Mouse (Mus musculus): ENCODE measurements around the gene Nol8.

Gene Nol8

DNA sequence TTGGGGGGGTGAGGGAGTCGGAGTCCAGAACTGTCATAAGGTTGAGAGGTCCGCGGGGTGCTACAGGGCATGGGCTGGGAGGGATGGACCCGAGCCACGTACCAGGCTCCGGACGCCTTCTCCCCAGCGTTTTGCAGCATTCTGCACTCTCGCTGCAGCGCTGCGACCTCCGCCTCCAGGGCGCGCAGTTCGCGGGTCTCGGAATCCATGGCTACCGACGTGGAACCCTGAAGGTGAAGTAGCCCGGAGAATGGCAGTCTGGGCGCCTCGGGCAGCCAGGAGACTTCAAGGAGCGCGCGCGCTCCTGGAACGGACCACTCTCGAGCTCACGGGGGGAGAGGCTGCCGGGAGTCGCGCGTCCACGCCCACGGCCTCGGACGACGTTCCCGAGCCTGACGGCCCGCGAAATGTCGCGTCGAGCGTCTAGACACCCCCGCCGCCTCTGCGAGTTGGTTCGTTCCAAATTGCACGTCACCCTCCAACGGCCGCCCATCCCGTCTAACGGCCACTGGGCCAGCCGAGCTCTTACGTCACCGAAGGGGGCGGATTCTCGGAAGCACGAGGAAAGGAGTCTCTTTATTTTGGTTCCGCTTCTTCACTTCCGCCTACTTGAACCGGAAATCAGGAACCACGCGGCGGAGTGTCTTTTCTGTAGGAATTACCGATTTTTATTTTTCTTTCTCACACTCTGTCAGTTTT is at the start of gene Nol8, which contains the start of gene Cenpp:
Gene Nol8 (plus strand): TSS at position 598 of the 699 bp plus-strand sequence.
Gene Cenpp (minus strand): TSS at position 305 of the 699 bp plus-strand sequence.
- peak; percentile 99 to 100 for DNase-seq (ENCODE audit: low spot score in 2 of 2)

DNA sequence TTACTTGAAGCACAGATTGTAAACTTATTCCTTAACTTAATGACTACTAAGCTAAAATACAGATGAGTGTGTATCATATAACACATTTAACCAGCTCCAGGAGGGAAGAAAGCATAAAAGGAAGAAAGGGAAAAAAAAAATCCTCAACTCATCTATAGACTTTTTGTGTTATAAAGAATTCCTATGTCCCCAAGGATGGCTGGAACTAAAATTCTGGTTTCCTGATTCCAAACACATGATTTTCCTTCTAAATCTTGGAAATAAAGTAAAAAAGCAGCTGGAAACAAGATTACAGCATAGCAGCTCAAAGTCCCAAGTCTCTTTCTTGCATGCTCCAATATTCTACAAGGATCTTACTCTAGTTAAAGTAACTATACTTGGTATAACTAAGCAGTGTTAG is 49.3 kb upstream of the Nol8 start:
- no peak for DNase-seq (ENCODE audit: low spot score in 2 of 2)

DNA sequence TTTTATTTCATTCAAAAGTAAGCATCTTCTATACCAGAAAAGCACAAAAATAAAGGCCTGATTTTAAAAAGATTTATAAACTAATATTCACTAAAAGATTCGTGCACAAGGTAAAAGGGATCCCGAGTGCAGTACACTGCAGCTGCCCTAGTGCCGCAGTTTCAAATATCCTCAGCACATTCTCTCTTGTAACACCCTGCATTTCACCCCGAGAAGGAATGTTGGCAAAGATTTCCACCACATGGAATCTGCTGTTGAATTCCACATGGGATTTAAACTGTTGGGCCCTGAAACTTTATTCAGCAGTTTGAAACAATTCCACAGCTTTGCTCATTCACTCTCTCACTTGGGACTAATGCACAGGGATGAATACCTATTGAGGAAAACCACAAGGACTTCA is 45.2 kb upstream of the Nol8 start, which contains the start of gene Ogn:
Gene Ogn (plus strand): TSS at position 333 of the 400 bp plus-strand sequence.
- DNase-seq (ENCODE audit: low spot score in 2 of 2) = no peak

DNA sequence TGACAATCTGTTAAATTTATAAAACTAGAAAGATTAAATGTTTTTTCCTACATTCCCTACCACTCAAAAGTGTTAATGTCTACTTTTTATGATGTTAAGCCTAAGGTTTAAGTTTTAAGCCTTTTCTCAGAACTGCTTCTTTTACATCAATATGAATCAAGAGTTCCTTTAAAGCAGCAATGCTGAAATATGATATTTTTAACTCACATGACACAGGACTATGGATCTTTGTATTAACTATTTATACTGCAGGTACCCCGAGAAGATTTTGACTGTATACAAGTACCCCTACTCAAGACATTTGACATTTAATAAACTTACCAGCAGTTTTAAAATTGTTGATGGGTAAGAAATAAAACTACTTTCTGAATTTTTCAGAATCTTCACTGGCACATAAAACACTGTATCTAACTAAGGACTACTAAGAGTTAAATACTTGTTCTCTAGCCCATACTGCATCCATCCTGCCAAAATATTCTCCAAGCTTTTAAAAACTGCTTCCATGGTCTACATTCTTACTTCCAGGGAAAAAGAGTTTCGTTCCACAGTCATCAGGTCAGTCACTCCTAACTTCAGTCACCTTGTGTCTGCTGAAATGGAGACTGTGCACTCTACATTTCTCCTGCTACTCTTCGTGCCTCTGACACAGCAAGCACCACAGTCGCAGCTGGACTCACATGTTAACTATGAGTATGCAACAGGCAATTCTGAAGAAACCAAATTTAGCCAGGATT is 44.1 kb upstream of the Nol8 start:
- no peak for DNase-seq (ENCODE audit: low spot score in 2 of 2)

DNA sequence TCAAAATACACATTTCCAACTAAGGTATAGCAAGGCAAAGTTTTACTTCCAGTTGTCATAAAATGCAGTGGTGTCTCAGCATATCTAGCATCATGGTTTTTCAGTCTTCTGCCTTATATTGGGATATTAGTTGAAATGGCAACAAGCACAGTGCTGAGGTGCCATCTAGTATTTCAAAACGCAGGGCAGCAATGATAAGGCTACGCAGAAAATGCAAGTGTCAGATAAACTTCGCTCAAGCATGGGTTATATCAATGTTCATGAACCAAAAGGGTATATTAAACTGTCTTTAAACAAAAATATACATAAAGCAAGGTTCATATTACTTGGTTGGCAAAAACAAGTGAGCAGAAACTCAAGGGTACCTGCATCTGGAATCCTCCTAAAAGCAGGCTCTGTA is 35.9 kb upstream of the Nol8 start:
- DNase-seq (ENCODE audit: low spot score in 2 of 2) = no peak

DNA sequence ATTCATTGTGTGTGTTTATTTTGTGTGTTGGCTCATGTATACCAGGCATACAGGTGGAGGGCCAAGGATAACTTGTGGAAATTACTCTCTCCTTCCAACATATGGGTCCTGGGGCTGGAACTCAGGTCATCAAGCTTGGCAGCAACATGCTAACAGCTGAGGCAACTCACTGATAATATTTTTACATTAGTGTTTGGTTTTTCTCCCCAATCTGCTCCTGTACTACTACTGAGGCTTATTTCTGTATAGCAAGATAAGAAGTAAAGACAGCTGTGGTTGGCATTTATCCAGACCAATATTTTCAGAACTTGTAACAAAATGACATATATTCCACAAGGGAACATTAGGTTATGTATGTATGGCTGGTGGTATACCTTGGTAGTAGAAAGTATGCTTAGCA is 34.5 kb upstream of the Nol8 start:
- no peak for DNase-seq (ENCODE audit: low spot score in 2 of 2)

DNA sequence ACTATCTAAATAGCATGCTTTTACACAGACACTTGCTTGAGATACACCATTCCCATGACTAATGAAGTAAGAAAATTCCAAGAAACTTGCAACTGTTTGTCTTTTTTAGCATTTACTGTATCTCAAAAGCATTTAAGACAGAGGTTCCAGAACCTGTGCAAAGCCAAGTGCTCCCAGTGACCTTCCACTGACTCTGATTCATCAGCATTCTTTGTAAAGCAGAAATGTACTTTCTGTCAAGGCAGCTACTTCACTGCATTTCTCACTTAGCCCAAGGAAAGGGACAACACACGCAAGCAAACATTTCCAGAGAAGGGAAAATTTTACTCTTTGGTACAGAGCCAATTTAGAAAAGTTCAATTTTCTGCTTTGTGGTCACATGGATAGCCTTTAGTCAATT is 29.7 kb upstream of the Nol8 start:
- DNase-seq (ENCODE audit: low spot score in 2 of 2) = no peak

DNA sequence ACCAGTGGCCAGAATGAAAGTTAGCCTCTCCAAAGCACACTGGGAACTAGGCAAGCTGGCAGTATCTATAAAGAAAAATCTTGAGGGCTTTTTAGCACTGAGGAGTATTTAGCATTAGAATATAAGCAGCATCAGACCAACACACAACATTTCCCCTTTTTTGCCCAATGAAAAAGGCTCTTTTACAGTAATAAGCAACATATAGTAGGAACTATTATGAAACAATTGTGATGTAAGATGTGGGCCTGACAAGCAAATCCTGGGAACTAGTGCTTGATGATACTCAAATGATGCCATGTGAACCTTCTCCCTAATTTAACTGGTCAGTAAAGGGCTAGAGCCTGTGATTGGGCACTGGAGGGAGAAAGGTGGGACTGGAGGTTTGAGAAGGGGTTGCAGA is 24.7 kb upstream of the Nol8 start:
- no peak for DNase-seq (ENCODE audit: low spot score in 2 of 2)

DNA sequence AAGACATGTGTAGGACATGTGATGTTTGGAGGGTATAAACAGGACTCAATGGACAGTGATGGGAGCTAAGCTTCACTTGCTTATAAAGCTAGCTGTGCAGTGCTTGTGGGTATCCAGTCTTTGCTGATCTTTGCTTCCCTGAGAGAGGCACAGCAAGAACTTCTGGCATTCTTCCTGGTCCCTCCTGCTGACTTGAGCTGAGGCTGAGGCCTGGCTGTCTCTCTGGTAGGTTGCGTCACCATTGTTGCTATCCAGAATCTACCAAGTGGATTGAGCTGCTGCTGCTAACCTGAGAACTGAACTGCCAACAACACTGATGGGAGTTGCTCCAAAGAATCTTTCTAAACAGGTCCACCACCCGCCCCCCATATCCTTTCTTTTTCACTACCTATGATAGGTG is 23.8 kb upstream of the Nol8 start:
- no peak for DNase-seq (ENCODE audit: low spot score in 2 of 2)

DNA sequence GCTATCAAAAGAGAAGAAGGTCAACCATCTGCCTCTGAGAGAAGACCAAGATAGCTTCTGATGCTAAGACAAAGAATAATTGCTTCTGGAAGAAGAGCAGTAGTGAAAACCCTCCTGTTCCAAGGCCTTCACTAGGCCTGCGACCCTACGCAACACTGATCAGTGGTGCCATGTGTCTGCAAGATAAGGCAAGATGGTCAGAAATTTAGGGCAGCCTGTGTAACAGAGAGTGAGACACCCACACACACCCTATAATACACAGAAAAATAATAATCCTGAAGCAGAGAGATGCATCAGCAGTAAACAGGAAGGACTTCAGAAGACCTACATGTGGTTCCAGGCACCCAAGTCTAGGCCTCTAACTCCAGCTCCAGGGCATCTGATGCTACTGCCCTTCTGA is 12.9 kb upstream of the Nol8 start:
- DNase-seq (ENCODE audit: low spot score in 2 of 2) = no peak

DNA sequence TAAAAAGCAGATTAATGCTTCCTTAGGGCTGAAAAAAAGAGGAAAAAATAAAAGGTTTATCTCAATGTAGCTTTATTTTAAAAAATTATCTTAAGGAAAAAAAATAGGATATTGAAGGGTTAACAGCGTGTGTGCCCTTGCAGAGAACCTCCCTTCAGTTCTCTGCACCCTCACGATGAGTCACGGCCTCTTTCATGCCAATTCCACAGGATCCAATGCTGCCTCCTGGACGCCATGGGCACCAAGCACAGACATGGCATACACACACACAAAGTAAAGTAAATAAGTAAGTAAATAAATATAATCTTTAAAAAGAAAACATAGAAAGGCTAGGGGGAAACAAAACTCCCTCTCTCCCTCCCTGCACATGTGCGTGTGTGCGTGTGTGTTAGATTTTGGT is 10.2 kb upstream of the Nol8 start:
- DNase-seq (ENCODE audit: low spot score in 2 of 2) = no peak

DNA sequence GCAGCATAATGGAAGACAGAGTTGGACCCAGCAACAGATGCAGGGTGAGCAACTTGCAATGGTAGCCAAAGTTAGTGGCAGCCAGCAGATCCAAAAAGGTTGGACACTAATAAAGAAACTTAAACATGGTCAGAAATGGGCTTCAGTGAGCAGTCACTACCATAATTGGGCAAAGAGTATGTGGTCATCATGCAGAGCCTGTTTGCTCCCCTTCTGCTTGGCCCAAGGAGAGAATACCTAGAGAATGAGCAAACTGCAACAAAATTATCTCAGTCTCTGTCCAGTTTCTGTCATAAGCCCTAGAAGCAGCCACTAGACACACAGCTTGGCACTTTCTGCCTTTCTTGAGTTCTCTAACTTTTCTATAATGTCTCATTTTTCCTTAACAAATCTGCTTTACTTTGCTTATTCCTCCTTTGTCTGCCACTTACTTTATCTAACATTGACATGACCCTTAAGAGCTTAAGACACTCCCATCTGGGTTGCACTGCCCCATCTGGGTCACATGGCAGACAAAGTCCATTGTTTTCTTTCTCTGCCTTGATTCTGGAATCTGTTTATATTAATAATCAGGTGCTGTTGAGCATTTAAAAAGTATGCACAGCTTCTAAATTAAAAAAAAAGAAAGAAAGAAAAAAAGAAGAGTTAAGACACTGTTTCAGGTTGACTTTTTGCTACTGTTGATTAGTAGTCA is 9.1 kb upstream of the Nol8 start:
- DNase-seq (ENCODE audit: low spot score in 2 of 2) = no peak

DNA sequence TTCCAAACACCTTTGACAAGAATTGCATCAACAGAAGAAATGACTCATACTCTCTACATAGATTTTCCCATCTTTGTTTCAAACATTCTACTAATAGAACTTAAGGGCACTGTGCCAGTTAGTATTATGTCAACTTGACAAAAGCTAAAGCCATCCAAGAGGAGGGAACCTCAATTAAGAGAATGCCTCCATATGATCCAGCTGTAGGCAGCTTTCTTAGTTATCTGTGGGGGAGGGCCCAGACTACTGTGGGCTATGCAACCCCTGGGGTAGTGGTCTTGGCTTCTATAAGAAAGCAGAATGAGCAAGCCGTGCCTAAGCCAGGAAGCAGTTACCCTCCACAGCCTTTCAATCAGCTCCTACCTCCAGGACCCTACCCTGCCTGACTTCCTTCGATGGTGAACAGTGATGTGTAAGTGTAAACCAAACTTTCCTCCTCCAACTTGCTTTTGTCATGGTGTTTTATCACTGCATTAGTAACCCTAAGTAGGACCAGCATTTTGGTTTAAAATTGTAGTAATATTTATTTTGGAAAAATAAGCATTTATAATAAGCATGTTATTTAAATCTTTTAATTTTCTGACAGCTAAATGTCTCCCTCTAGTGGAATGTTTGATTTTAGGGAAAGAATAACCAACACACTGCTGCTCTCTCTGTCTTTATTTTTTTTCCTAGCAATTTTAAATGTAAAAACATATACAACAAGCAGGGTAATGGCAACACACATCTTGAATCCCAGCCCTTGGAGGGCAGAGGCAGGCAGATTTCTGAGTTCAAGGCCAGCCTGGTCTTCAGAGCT is 7.9 kb upstream of the Nol8 start:
- DNase-seq (ENCODE audit: low spot score in 2 of 2) = no peak

DNA sequence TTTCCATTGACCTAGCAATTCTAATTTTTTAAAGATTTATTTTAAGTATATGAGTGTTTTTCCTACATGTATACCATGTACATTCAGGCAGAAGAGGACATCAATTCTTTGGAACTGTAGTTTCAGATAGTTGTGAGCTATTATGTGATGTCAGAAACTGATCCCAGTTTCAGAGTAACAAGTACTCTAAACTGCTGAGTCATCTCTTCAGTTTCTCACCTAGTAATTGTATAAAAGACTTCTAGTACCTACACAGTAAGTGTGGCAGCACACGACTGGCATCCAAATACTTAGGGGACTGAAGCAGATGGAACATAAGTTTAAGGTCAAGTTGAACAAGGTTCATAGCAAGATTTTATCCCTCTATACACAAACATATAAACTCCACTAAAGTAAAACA is 6.9 kb upstream of the Nol8 start:
- DNase-seq (ENCODE audit: low spot score in 2 of 2) = no peak

DNA sequence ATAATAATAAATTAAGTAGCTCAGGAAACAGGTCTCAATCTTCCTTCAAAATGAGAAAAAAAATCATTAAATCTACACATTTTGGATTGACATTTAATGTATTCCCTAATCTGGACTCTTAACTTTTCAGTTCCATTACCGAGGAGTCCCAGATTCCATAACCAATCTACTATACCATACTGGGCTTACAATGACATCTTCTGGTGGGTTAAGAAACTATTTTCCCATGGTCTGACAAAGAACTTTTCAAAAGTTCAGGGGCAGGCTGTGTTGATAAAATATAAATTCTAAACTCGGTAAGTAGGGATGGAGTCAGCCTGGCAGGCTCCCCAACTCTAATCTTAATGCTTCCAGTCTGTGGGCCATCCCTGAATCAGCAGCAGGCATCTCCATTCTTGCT is 1.7 kb upstream of the Nol8 start:
- DNase-seq (ENCODE audit: low spot score in 2 of 2) = no peak

DNA sequence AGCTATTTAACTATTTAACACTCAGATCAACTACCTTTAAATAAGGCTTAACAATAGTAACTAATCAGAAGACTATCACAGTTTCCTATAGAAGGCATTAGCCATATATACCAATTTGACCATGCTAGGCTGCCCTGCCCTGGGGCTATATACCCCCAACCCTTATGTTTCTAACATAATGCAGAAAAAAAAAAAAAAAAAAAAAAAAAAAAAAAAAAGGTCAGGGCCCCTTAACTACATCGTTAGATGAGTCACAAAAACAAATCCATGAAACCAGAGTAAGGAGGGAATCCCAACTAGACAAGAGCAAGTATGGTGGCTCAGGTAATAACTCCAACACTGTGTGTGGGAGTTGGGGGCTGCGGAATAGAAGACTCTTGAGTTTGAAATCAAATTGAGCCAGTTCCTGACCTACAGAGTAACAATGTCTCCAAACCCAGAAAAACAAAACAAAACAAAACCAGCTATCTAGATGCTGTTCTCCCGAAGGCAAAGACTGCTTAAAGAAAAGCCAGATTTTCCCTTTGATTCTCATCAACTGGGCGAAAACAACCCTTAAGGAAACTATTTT is 1.0 kb upstream of the Nol8 start:
- DNase-seq (ENCODE audit: low spot score in 2 of 2) = no peak

DNA sequence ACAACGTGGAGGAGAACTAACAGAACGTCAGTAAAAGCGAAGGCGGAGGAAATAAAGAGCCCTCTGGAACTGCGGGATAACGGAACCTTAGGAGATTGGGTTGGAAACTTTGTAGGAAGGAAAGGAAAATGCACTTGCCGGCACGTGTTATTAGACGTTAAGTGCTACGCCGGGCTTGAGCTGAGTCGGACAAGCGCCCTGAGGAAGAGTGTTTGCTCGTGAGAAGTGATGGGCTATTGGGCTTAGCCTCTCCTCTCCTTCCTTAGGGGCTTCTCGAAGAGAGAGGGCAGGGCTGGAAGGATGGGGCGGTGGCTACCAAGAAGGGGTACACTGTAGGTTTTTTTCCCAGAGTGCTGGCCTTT is 283 bp downstream of the Nol8 start:
- no peak for DNase-seq (ENCODE audit: low spot score in 2 of 2)

DNA sequence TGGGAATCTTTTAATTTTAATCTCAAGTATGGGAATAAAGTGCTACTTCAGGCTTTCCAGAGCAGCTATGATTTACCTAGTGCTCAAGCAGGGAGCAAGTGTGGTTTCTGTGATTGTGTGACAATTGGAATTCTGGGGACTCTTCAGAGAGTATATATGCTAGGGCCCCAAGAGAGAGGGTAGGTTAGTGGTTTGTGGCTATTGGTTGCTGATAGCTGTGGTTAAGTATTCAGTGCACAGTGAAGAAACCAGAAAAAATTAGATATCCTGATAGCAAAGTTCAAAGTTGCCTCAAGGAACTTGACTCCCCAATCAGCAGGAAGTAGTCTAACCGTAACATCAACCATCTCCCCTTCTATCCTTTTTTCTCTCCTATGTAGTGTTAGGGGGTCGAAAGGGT is 24.9 kb downstream of the Nol8 start:
- DNase-seq (ENCODE audit: low spot score in 2 of 2) = no peak

DNA sequence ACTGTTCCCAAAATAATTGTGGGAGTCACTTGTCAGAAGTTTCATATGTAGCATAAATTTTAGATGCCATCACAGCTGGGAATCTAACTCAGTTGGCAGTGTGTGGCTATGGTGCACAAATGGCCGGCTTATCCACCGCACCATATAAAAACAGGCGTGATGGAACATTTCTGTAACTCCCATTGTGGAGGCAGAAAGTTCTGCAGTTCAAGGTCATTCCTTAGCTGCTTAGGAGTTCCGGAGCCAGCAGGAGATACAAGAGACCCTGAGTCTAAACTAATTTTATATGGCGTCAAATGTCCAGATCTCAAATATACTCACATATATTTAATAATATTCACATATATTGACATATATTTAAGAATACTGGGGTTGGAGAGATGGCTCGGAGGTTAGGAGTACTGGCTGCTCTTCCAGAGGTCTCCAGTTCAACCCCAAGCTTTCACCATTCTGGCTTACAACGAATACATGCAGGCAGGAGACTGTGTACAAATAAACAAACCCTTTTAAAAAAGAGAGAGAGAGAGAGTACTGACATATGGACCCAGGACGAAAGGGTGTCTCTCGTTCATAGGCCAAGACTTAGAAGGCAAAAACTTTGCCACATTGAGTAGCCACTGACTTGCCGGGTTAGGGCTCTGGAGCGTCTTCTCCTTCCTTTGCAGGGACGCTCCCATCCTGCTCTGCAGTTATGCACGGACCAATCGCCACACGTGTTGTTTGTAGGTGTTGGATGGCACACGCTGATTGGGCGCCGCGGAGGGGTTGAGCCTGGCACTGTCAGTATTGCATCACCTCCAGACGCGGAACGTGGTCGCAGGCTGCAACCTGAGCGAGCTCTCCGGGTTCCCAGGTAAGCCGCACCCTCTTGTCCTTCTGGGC is 28.7 kb downstream of the Nol8 start, which contains the start of gene Iars:
Gene Iars (plus strand): TSS at position 750 of the 882 bp plus-strand sequence.
- peak; percentile 97 to 99 for DNase-seq (ENCODE audit: low spot score in 2 of 2)

DNA sequence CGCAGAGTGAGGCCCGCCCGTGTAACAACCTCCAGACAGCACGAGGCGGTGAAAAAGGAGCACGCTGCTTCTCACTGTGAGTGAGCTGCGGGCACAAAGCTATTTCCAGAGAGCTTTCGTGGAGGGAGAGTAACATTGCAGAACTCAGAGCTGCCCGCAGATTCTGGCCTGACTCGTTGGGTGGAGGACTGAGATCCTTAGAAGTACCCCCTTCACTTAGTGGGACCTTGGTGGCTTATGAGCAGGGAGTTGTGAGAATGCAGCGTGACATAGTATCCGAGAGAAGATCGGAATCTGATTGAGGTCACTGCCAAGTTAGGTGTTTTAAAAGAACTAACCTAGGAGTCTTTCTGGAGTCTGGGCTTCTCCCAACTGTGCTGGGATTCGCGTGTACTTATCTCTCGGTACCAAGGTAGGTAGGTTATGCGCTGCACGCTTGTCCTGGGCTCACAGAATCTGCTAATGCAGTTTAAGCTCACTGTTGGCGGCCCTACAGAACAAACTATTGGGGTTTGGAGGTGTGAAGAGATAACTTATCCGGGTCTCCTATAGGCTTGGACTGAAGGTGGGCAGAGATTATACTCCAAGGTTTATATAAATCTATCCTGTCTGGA is 29.5 kb downstream of the Nol8 start:
- DNase-seq (ENCODE audit: low spot score in 2 of 2) = no peak
